Mouse (Mus musculus) hindbrain, embryonic 15.5 days (tissue): ENCODE measurements around the gene Pecr. TPM values are rescaled to one million over a fixed set of nuclear protein-coding genes. Genes with fewer than 3 reads are reported as not detected.
A peak's percentile ranks its signal among the peaks of the same experiment; 100 is the strongest.
"Not testable (repeated sequence)": the region's sequence is repeated elsewhere in the genome, so short reads cannot be mapped to it uniquely, and the experiment has no call there.

ENCODE experiments used
- ATAC-seq: fragments of 200-750 bp; cut with Nextera tagmentation; 2 replicates; pipeline ENCODE4 v1.8.0; 2017; ENCODE audit warnings: low read depth, moderate number of reproducible peaks, moderate TSS enrichment; ENCODE audit not compliant: low FRiP score
- H3K27ac ChIP-seq: fragments of 300-500 bp; sonication (generic); replicated peaks from 2 replicates; pipeline ENCODE4 v1.5.1; 2015; ENCODE audit warnings: mild to moderate bottlenecking, inconsistent platforms
- H3K27me3 ChIP-seq: fragments of 300-500 bp; sonication (generic); 2 replicates; pipeline ENCODE4 v1.6.1; 2015; ENCODE audit warnings: control low read depth, inconsistent platforms
- H3K36me3 ChIP-seq: fragments of 300-500 bp; sonication (generic); 2 replicates; pipeline ENCODE4 v1.6.1; 2015; ENCODE audit warnings: control low read depth, inconsistent platforms
- H3K4me1 ChIP-seq: fragments of 300-500 bp; sonication (generic); replicated peaks from 2 replicates; pipeline ENCODE4 v1.6.1; 2015; ENCODE audit warnings: control low read depth, inconsistent platforms
- H3K4me2 ChIP-seq: fragments of 300-500 bp; sonication (generic); 2 replicates; pipeline ENCODE4 v1.6.1; 2015; ENCODE audit warnings: moderate library complexity, mild to moderate bottlenecking, inconsistent platforms
- H3K4me3 ChIP-seq: fragments of 300-500 bp; sonication (generic); 2 replicates; pipeline ENCODE4 v1.5.1; 2015; ENCODE audit warnings: mild to moderate bottlenecking, inconsistent platforms
- H3K9ac ChIP-seq: fragments of 300-500 bp; sonication (generic); 2 replicates; pipeline ENCODE4 v1.6.1; 2015; ENCODE audit warnings: inconsistent platforms
- H3K9me3 ChIP-seq: fragments of 300-500 bp; sonication (generic); 2 replicates; pipeline ENCODE4 v1.6.1; 2016; ENCODE audit warnings: control low read depth, inconsistent platforms
- WGBS: fragments of 180-500 bp; shearing (Covaris S2); methylation state at CpG from one replicate; pipeline ENCODE4 v1.1.7; 2015; 5-methylcytosine and 5-hydroxymethylcytosine counted together
- polyA plus RNA-seq: library from polyadenylated mRNA; unstranded; fragments of >200 nt; fragmentation: Nextera tagmentation; extraction: Ambion mirVana; gene quantifications from 2 replicates; pipeline ENCODE4 v1.2.1, GENCODE M21; 2015

Pecr gene
- polyA plus RNA-seq, 1 experiment from 2014 or later, result 9.5 TPM

- Histone ChIP-seq H3K9me3 (no peaks in the 10 kb centered on the region), H3K36me3 (no peaks in the 10 kb centered on the region), H3K27me3 (0 out of 2 replicates have a peak, but pooled peaks cover 9% of the 10 kb centered on the region), H3K27ac (peak overlapping the region; percentile 54; the same call in 1 of the 2 replicates), H3K9ac (no peak overlapping the region; the same call in 1 of the 2 replicates), H3K4me2 (peak overlapping the region; percentile 60), H3K4me1 (peaks cover 6% of the 10 kb centered on the region; the same call in 1 of the 2 replicates), H3K4me3 (peak overlapping the region; percentile 43)
- WGBS, result 2% methylated on average over 9 of the region's 18 CpGs
- ATAC-seq, result peak; percentile 88
Observed at GRCm38 (mm10) chr1:72226172-72226886, 57.8 kb downstream of the Pecr start.

- H3K9ac ChIP-seq, result peak overlapping the region; percentile 24
- peak overlapping the region; percentile 60 for H3K4me2 ChIP-seq
- H3K4me3 ChIP-seq, result peak overlapping the region; percentile 43
- WGBS, result under 1% methylated on average over 25 of the region's 31 CpGs
- H3K4me1 ChIP-seq, H3K9me3 ChIP-seq, H3K27me3 ChIP-seq, H3K36me3 ChIP-seq: not testable (repeated sequence)
- peak; percentile 93 for ATAC-seq
- peak overlapping the region; percentile 54 for H3K27ac ChIP-seq
Observed at GRCm38 (mm10) chr1:72225720-72226171, 58.4 kb downstream of the Pecr start.

GRCm38 (mm10) chr1:72225054-72225718 is 58.9 kb downstream of the Pecr start:
- peak overlapping the region; percentile 24 for H3K9ac ChIP-seq
- peak overlapping the region; percentile 54; the same call in 1 of the 2 replicates for H3K27ac ChIP-seq
- peak overlapping the region; percentile 60 for H3K4me2 ChIP-seq
- peak overlapping the region; percentile 43 for H3K4me3 ChIP-seq
- 0 out of 2 replicates have a peak, but pooled peaks cover 9% of the 10 kb centered on the region for H3K27me3 ChIP-seq
- H3K36me3 ChIP-seq, result no peaks in the 10 kb centered on the region
- 4% methylated on average over 13 of the region's 13 CpGs for WGBS
- H3K9me3 ChIP-seq, result no peaks in the 10 kb centered on the region
- ATAC-seq, result no peak
- peaks cover 6% of the 10 kb centered on the region; the same call in 1 of the 2 replicates for H3K4me1 ChIP-seq

GRCm38 (mm10) chr1:72220008-72220407 is 64.1 kb downstream of the Pecr start:
- no peak overlapping the region for H3K4me3 ChIP-seq
- 0 out of 2 replicates have a peak, but pooled peaks cover 9% of the 10 kb centered on the region for H3K27me3 ChIP-seq
- no peak overlapping the region for H3K4me2 ChIP-seq
- no peaks in the 10 kb centered on the region for H3K9me3 ChIP-seq
- WGBS, result 23% methylated on average over 4 of the region's 4 CpGs
- no peaks in the 10 kb centered on the region for H3K4me1 ChIP-seq
- H3K27ac ChIP-seq, result no peak overlapping the region
- H3K36me3 ChIP-seq, result no peaks in the 10 kb centered on the region
- 0 out of 2 replicates have a peak, but pooled peaks have one; percentile 31 for ATAC-seq
- no peak overlapping the region for H3K9ac ChIP-seq

GRCm38 (mm10) chr1:72219116-72219515 is 65.0 kb downstream of the Pecr start:
- WGBS, result 55% methylated on average over 2 of the region's 2 CpGs
- no peak for ATAC-seq
- no peak overlapping the region for H3K27ac ChIP-seq

GRCm38 (mm10) chr1:72218626-72219025 is 65.5 kb downstream of the Pecr start:
- Histone ChIP-seq H3K36me3 (no peaks in the 10 kb centered on the region), H3K27me3 (0 out of 2 replicates have a peak, but pooled peaks cover under 1% of the 10 kb centered on the region), H3K27ac (no peak overlapping the region), H3K9ac (no peak overlapping the region), H3K4me3 (no peak overlapping the region), H3K4me1 (no peaks in the 10 kb centered on the region), H3K4me2 (no peak overlapping the region), H3K9me3 (no peaks in the 10 kb centered on the region)
- ATAC-seq, result no peak
- 83% methylated on average over 2 of the region's 2 CpGs for WGBS

More at GRCm38 (mm10) chr1:72219116-72219515, 65.0 kb downstream of the Pecr start:
- Histone ChIP-seq H3K4me1 (no peaks in the 10 kb centered on the region), H3K4me2 (no peak overlapping the region), H3K27me3 (0 out of 2 replicates have a peak, but pooled peaks cover 5% of the 10 kb centered on the region), H3K36me3 (no peaks in the 10 kb centered on the region), H3K9me3 (no peaks in the 10 kb centered on the region), H3K9ac (no peak overlapping the region), H3K4me3 (no peak overlapping the region)

GRCm38 (mm10) chr1:72216761-72217160 is 67.4 kb downstream of the Pecr start:
- H3K4me2 ChIP-seq, result no peak overlapping the region
- H3K4me1 ChIP-seq, result peaks cover 4% of the 10 kb centered on the region; the same call in 1 of the 2 replicates
- H3K4me3 ChIP-seq, result no peak overlapping the region
- H3K9ac ChIP-seq, result no peak overlapping the region
- H3K27me3 ChIP-seq, result no peaks in the 10 kb centered on the region
- ATAC-seq, result no peak
- H3K9me3 ChIP-seq, result no peaks in the 10 kb centered on the region
- no peaks in the 10 kb centered on the region for H3K36me3 ChIP-seq
- no peak overlapping the region for H3K27ac ChIP-seq
- 85% methylated on average over 7 of the region's 7 CpGs for WGBS

- ATAC-seq, result no peak
- peaks cover 12% of the 10 kb centered on the region for H3K4me1 ChIP-seq
- no peak overlapping the region for H3K4me3 ChIP-seq
- no peaks in the 10 kb centered on the region for H3K36me3 ChIP-seq
- no peaks in the 10 kb centered on the region for H3K27me3 ChIP-seq
- WGBS, result 81% methylated on average over 4 of the region's 4 CpGs
- H3K9ac ChIP-seq, result no peak overlapping the region
- no peak overlapping the region for H3K4me2 ChIP-seq
- H3K9me3 ChIP-seq, result no peaks in the 10 kb centered on the region
- H3K27ac ChIP-seq, result no peak overlapping the region
Observed at GRCm38 (mm10) chr1:72215174-72215573, 68.9 kb downstream of the Pecr start.

GRCm38 (mm10) chr1:72214470-72214961 is 69.6 kb downstream of the Pecr start:
- WGBS, result 54% methylated on average over 7 of the region's 7 CpGs
- peaks cover 12% of the 10 kb centered on the region for H3K4me1 ChIP-seq
- no peak for ATAC-seq
- H3K4me2 ChIP-seq, result no peak overlapping the region
- no peaks in the 10 kb centered on the region for H3K9me3 ChIP-seq
- no peaks in the 10 kb centered on the region for H3K27me3 ChIP-seq
- no peaks in the 10 kb centered on the region for H3K36me3 ChIP-seq
- no peak overlapping the region for H3K27ac ChIP-seq
- no peak overlapping the region for H3K4me3 ChIP-seq
- no peak overlapping the region for H3K9ac ChIP-seq

- 93% methylated on average over 3 of the region's 3 CpGs for WGBS
Observed at GRCm38 (mm10) chr1:72213954-72214353, 70.2 kb downstream of the Pecr start.

GRCm38 (mm10) chr1:72211701-72212699 is 72.1 kb downstream of the Pecr start, which contains the start of gene Mreg:
TSS of gene Mreg (minus strand) at chr1:72212307.
- H3K27ac ChIP-seq, result no peak within 1 kb of the TSS; the same call in 1 of the 2 replicates

More at GRCm38 (mm10) chr1:72213954-72214353, 70.2 kb downstream of the Pecr start:
- H3K4me2 ChIP-seq, result no peak overlapping the region
- no peaks in the 10 kb centered on the region for H3K36me3 ChIP-seq
- no peak overlapping the region for H3K4me3 ChIP-seq
- ATAC-seq, result no peak
- H3K9me3 ChIP-seq, result no peaks in the 10 kb centered on the region
- no peaks in the 10 kb centered on the region for H3K27me3 ChIP-seq
- H3K9ac ChIP-seq, result no peak overlapping the region
- H3K4me1 ChIP-seq, result peaks cover 12% of the 10 kb centered on the region
- H3K27ac ChIP-seq, result no peak overlapping the region

More at GRCm38 (mm10) chr1:72211701-72212699, 72.1 kb downstream of the Pecr start, which contains the start of gene Mreg:
- peaks cover 12% of the 10 kb centered on the region for H3K4me1 ChIP-seq
- peak within 1 kb of the TSS; percentile 84 for H3K4me3 ChIP-seq
- H3K4me2 ChIP-seq, result peak within 1 kb of the TSS; percentile 99
- under 1% methylated on average over 89 of the region's 89 CpGs for WGBS
- peak within 1 kb of the TSS; percentile 67 for H3K9ac ChIP-seq
- no peaks in the 10 kb centered on the region for H3K27me3 ChIP-seq
- H3K9me3 ChIP-seq, result no peaks in the 10 kb centered on the region
- no peaks in the 10 kb centered on the region for H3K36me3 ChIP-seq
- ATAC-seq, result peak; percentile 59
